Mouse (Mus musculus): Measurements from ENCODE around the gene Slc16a6.

DNA sequence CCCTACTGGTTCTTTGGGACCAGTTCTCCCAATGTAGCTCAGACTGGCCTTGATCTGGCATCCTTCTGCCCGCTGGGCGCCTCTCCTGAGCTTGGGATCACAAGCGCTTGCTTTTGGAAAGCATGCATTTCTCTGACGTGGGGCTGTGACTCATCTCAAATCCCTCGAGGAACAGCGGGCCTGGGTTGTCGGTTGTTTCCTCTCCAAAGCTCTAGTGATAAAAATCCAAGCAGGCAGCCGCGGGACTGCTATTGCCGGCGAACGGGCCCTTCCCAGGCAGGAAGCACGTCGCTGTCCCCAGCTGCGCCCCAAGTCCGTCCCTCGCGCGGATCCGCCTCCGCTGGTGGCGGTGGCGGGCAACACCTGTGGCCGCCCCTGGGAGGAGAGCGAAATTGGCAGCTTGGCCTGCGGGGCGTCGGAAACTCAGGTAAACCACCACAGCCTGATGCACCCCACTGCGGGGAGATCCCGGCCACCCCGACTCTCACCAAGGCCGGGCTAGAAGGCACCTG is 33.5 kb downstream of the Slc16a6 start:
- TF ChIP-seq POLR2A (IDR thresholded peaks at IDR 0.05; ENCODE audit: borderline replicate concordance, control insufficient read depth, low read depth, low read length) = peak; percentile 62; the same call in 1 of the 2 replicates
- TF ChIP-seq CTCF (IDR thresholded peaks at IDR 0.05; ENCODE audit: control insufficient read depth, insufficient read depth, low read length) = no peak

Measured in bone marrow, adult 2 months (tissue).